Mouse (Mus musculus): ENCODE results near the gene Gm20458.

Gm20458 gene

DNA sequence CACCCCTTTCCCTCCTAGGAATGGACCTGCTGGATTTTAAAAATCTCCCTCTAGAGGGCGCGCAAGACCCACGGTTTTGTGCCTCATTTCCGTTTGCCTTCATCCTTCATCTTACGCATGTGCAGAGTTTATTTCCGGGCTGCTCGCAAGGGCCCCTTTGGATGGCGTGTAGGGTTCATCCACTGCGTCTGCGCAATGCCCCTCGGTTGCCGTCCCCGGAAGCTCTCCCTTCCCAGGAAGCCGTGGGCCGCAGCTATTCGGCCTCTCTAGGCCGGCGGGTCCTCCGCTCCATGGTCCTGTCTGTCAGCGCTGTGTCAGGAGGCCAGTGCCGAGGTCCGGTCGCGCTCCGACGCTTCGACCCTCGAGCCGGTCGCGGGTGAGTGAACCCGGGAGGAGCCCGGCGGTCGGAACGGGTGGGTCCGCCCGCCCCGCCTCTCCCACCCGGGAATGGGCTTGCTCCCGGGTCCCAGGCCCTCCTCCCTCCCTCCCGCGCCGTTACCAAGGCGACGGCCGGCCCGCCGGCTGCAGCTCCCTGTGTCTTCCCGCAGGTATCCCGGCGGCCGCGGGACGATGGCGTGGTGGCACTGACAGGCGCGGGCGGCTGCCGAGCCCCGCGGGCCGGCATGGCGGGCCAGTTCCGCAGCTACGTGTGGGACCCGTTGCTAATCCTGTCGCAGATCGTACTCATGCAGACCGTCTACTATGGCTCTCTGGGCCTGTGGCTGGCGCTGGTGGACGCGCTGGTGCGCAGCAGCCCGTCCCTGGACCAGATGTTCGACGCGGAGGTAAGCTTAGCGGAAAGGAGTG, at the start of gene Gm20458:
TSS of gene Gm20458 (plus strand) at position 223 of the 807 bp plus-strand sequence.
- in situ Hi-C loops (cut with MboI; ENCODE audit: low pct_unique_long_range_greater_than_20kb in 1 of 2, low sequenced_read_pairs in 2 of 2, unreplicated experiment in 1 of 2): no loop called here

DNA sequence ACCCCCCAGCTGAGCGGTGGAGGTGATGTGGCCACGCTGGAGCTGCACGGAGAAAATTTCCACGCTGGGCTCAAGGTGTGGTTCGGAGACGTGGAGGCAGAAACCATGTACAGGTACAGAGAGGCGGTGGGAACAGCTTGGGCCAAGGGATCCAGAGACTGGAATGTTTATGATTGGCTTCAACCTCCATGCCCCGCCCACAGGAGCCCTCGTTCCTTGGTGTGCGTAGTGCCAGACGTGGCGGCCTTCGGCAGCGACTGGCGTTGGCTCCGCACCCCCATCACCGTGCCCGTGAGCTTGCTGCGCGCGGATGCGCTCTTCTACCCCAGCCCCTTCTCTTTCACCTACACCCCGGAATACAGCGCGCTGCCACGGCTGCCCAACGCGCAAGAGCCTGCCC, 46.6 kb upstream of the Gm20458 start:
- in situ Hi-C loops (cut with MboI; ENCODE audit: low pct_unique_long_range_greater_than_20kb in 1 of 2, low sequenced_read_pairs in 2 of 2, unreplicated experiment in 1 of 2): loop anchor here in 1 of 2 experiments (10.0 kb wide), 1 partner anchor 101 kb away; no protein-coding TSS in a partner anchor

DNA sequence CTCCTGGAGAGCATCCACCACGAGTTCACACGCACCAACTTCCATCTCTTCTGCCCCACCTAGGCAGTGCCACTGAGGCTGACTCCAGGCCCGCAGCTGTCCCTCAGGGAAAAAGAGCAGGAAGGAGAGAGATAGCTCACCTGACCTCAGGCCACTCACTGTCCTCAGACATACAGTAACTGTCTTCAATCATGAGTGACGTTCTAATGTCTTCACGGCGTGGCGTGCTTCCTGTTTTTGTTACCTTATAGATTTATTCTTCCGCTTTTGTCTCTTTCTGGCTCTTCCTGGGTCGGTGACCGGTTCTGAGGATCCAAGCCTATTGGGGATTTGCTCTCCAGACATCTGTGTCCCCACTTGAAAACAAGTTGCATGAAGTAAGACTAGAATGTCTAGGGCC, 46.2 kb upstream of the Gm20458 start:
- in situ Hi-C loops (cut with MboI; ENCODE audit: low pct_unique_long_range_greater_than_20kb in 1 of 2, low sequenced_read_pairs in 2 of 2, unreplicated experiment in 1 of 2): loop anchor here in 1 of 2 experiments (10.0 kb wide), 1 partner anchor 100 kb away; no protein-coding TSS in a partner anchor

DNA sequence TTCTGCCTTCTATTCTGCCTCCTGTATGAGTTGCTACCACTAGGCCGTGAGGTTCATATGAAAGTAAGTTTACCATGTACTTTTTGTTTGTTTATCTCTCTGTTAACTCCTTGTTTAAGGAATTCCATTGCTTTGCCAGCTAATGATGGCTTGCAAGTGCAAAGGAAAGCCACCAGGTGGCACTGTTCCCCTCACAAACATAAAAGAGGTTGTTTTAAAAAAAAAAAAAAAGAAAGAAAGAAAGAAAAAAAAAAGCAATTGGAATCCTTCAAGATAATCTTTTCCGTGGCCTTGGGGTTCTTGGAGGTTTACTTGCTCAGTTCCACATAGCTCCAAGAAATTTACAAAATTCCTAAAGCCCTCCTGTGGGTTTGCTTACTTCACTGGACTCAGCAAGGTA, 43.6 kb upstream of the Gm20458 start:
- in situ Hi-C loops (cut with MboI; ENCODE audit: low pct_unique_long_range_greater_than_20kb in 1 of 2, low sequenced_read_pairs in 2 of 2, unreplicated experiment in 1 of 2): loop anchor here (5.0 to 10.0 kb wide), 2 partner anchors 40 to 98 kb away; partner anchors contain the start of gene Sys1 (in 1 of the 2)

DNA sequence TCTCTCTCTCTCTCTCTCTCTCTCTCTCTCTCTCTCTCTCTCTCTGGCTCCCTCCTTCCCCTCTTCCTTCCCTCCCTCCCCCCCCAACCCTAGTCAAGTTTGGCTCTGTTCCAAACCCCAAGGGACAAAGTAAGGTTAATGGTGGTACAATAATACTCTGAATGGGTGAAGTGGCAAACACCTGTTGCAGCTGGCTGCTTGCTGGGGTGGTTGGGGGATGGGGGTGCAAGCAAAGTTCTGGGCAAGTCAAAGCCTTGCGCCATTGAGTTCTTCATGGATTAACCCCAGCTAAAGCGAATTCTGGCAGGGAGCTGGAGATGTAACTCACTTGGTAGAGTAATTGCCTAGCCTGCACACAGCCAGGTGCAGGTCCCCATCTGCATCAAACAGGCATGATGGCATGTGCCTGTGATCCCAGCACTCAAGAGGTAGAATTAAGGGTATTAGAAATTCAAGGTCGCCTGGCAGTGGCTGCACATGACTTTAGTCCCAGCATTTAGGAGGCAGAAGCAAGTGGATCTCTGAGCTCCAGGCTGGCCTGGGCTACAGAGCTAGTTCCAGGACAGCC, 42.4 kb upstream of the Gm20458 start:
- in situ Hi-C loops (cut with MboI; ENCODE audit: low pct_unique_long_range_greater_than_20kb in 1 of 2, low sequenced_read_pairs in 2 of 2, unreplicated experiment in 1 of 2): loop anchor here (5.0 to 10.0 kb wide), 2 partner anchors 39 to 96 kb away; partner anchors contain the start of gene Sys1 (in 1 of the 2)

DNA sequence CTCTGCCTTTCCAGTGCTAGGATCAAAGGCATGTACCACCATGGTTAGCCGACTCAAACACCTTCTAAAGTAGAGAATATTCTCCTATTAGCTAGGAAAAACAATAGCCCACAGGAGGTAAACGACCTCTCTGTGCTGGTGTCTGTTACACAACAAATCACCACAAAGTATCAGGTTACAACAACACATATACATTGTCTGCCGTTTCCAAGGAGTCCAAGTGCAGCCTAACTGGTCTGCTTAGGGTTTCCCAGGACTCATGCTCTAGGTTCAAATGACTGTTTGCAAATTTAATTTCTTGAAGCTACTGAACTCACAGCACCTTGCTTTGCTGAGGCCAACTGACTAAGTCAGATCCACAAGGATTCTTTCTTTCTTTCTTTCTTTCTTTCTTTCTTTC, 41.3 kb upstream of the Gm20458 start:
- in situ Hi-C loops (cut with MboI; ENCODE audit: low pct_unique_long_range_greater_than_20kb in 1 of 2, low sequenced_read_pairs in 2 of 2, unreplicated experiment in 1 of 2): loop anchor here (5.0 to 10.0 kb wide), 2 partner anchors 38 to 95 kb away; partner anchors contain the start of gene Sys1 (in 1 of the 2)

DNA sequence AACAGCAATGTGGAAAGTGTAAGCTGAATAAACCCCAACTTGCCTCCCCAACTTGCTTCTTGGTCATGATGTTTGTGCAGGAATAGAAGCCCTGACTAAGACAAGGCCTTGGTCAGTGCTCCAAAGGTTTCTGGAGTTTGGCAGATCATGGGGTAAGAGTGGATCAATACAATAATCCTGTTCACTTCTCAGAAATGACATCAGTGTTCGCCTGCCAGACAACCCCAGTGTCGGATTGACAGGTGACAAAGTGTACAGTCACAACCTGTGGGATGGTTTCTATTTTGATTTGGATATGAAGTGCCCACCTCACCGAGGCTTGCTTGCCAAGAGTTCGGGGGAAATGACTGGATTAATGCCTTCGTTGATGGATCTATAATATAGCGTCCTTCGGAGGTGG, 39.5 kb upstream of the Gm20458 start:
- in situ Hi-C loops (cut with MboI; ENCODE audit: low pct_unique_long_range_greater_than_20kb in 1 of 2, low sequenced_read_pairs in 2 of 2, unreplicated experiment in 1 of 2): no loop called here

DNA sequence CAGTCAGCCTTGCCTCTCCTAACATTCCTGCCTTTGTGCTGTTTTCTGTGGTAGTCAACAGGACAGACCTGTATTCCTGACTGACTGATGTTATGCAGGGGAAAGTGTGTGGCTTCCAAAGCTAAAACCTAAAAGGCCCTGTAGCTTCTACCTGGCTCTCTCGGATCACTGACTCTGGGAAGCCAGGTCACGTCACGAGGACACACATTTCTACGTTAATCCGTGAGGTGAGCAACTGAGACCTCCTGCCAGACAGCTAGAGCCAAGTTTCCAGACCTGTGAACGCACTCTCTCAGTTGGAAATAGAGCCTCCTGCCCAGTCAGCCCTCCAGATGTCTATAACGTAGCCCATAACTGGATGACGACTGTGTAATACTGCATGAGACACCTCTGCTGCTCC, 38.8 kb upstream of the Gm20458 start:
- in situ Hi-C loops (cut with MboI; ENCODE audit: low pct_unique_long_range_greater_than_20kb in 1 of 2, low sequenced_read_pairs in 2 of 2, unreplicated experiment in 1 of 2): no loop called here

DNA sequence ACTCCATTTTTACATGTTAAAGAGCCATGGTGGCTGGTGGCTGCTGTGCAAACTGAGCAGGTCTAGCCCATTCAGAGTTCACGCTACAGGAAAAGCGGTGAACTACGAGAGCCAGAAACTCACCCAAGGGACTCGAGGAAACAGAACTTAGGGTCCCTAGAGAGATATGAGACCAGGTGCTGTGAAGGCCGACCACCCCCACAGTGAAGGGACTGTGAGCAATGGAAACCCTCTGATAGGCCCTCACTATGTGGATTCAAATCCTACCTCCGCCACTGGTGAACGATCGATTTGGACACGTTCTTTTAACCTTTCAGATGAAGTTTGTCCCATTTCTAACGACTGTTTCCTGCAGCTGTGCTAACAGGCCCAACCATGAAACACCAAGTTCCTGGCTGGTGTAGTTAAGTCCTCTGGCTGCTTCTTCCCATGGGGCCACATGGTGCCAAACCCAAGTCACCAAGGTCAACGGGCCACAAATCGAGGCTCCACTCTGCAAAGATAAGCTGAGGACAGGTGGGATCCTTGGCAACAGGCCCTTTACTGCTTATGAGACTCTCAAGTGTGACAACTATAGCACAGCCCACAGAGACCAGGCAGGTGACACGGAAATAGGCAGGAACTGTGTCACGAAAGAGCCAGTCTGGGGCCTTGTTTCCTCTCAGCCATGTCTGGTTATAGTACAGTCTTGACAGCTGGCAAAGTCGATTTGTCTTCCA, 37.9 kb upstream of the Gm20458 start:
- in situ Hi-C loops (cut with MboI; ENCODE audit: low pct_unique_long_range_greater_than_20kb in 1 of 2, low sequenced_read_pairs in 2 of 2, unreplicated experiment in 1 of 2): no loop called here

DNA sequence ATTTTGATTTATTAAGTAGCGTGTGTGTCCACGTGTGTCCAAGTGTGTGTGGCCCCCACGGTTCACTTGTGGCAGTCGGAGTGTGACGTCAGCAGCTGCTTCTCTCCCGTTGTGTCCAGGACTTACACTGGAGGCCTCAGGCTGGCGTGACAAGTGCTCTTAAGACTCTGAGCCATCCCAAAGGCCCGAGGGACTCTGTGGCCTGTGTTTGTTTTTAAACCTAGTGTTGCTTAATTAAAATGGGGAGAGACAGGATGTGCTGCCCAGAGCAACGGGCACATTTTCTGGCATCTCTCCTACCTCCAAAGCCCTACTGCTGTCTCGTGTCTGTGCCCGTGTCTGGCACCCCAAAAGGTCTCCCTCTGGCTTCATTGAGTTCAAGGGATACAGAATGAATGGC, 37.3 kb upstream of the Gm20458 start:
- in situ Hi-C loops (cut with MboI; ENCODE audit: low pct_unique_long_range_greater_than_20kb in 1 of 2, low sequenced_read_pairs in 2 of 2, unreplicated experiment in 1 of 2): no loop called here

DNA sequence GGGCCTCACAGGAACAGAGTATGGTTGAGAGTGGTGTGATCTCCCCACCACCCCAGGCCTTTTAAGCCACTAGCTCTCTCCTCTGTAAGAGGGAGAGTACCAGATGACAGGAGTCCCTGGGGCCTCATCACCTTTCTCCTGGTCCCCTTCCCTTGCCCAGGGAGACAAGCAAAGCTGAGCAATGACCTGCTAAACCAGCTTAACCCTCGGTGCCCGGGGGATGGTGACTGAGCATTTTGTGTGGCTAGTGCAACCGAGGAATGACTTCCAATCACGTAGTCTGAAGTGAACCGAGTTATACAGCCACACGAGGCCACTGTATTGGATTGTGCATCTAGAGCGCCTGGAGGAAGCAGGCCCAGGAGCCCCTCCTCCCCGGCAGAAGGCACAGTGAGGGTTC, 36.4 kb upstream of the Gm20458 start:
- in situ Hi-C loops (cut with MboI; ENCODE audit: low pct_unique_long_range_greater_than_20kb in 1 of 2, low sequenced_read_pairs in 2 of 2, unreplicated experiment in 1 of 2): no loop called here

DNA sequence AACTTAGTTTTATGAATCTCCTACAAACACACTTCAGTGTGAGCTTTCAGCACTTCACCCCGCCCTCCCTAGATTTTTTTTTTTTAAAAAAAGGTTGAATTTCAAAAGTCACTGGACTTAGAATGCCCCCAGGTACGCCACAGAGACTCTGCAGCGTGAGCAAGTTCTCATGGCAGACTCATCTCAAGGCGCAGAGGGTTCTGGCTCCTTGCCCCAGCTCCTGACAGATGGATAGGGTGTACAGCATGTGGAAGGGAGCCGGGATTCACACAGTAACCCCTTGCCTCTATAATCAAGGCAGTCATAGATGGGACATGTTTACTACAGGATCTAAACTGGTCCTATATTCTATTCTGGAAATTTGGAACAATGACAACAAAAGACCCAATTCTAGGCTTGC, 35.4 kb upstream of the Gm20458 start:
- in situ Hi-C loops (cut with MboI; ENCODE audit: low pct_unique_long_range_greater_than_20kb in 1 of 2, low sequenced_read_pairs in 2 of 2, unreplicated experiment in 1 of 2): no loop called here

DNA sequence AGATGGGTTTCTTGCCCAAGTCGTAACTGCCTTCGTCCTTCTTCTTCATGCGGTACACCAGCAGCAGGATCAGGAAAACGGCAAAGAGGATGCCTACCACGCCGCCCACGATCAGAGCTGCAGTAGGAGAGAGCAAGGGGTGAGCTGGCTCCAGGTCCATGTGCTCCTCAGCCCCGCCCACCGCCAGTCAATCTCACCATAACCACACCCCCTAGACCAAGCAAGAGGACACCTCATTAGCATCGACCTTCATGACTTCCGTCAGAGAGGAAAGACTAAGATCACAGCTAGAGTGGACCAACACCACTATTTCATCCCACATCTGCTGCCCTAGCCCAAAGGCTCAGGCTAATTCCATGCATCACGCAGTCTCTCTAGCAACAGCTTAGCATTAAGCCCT, 34.6 kb upstream of the Gm20458 start:
- in situ Hi-C loops (cut with MboI; ENCODE audit: low pct_unique_long_range_greater_than_20kb in 1 of 2, low sequenced_read_pairs in 2 of 2, unreplicated experiment in 1 of 2): no loop called here

DNA sequence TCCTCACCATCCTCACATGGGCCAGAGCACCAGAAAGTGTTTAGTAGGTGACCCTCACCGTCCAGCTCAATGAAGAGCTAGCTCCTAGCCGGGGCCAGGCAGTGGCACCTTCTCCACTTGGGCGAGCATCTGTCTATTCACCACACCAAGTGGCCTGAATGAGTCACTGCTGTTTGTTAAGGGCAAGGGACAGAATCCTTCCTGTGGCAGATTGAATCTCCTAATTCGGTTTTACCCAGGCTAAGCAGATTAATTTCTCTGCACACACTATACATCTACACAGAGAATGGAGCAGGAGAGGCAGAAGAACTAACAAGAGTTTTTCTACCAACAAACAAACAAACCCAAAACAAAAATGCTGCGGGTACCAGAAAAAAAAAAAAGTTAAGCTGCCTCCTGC, 33.8 kb upstream of the Gm20458 start:
- in situ Hi-C loops (cut with MboI; ENCODE audit: low pct_unique_long_range_greater_than_20kb in 1 of 2, low sequenced_read_pairs in 2 of 2, unreplicated experiment in 1 of 2): no loop called here

DNA sequence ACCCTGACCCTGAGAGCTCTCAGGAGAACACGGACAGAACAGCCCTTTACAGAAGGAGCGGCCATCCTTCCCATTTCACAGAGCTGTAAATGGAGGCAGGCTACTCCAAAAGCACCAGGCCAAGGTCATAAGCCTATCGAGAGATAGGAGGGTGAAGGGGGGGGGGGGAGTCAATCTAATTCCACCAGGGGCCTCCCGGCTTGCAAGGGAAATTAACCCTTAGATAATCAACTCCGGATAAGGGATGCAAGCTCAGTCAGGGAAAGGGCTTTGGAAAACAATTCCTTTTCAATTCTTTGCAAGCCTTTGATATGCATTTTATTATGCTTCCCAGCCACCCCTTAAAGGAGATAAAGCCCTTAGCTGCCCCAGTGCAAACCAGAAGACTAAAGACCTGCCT, 32.3 kb upstream of the Gm20458 start:
- in situ Hi-C loops (cut with MboI; ENCODE audit: low pct_unique_long_range_greater_than_20kb in 1 of 2, low sequenced_read_pairs in 2 of 2, unreplicated experiment in 1 of 2): no loop called here

DNA sequence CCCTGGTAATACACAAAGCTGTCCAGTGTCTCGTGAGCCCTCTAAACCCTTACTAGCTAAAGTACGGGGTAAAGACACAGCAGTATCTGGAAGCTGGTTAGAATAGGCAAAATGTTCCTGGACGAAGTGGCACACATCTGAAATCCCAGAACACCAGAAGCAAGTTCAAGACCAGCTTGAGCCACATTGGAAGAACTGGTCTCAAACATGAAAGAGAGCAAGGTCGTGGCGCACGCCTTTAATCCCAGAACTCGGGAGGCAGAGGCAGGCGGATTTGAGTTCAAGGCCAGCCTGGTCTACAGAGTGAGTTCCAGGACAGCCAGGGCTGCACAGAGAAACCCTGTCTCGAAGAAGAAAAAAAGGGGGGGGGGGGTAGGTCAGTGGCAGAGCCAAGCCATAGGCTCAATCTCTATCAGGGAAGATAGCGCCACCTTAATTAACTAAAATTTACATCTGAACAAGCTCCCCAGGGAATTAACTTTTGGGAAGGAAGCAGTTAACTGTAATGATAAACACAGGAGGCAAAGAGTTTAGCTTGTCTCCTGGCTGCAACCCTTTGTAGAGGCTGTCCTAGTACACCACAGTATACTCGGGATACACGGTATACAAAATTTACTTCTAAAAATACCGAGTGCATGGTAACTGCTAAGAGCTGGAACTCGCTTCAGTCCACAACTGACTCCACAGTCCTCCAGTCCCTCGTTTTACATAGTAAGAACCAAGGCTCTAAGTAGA, 30.7 kb upstream of the Gm20458 start:
- in situ Hi-C loops (cut with MboI; ENCODE audit: low pct_unique_long_range_greater_than_20kb in 1 of 2, low sequenced_read_pairs in 2 of 2, unreplicated experiment in 1 of 2): no loop called here

DNA sequence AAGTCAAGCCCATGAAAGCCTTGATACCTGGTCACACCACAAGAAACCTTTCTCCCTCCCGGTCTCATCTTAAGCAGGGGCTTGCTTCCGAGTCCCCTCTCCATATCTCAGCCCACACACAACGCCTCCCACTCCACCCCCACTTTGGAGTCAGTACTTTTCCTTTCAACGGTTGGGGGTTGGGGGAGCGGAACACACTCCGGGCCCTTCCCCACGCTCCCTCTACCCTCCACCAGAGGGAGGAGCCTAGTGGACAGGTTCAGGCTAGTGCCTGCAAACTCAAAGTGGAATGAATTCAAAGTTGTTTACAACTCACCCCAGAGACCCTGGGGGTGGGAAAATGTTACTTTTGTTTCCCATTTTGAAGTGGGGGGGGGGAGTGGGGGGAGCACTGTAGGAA, 30.1 kb upstream of the Gm20458 start:
- in situ Hi-C loops (cut with MboI; ENCODE audit: low pct_unique_long_range_greater_than_20kb in 1 of 2, low sequenced_read_pairs in 2 of 2, unreplicated experiment in 1 of 2): no loop called here

DNA sequence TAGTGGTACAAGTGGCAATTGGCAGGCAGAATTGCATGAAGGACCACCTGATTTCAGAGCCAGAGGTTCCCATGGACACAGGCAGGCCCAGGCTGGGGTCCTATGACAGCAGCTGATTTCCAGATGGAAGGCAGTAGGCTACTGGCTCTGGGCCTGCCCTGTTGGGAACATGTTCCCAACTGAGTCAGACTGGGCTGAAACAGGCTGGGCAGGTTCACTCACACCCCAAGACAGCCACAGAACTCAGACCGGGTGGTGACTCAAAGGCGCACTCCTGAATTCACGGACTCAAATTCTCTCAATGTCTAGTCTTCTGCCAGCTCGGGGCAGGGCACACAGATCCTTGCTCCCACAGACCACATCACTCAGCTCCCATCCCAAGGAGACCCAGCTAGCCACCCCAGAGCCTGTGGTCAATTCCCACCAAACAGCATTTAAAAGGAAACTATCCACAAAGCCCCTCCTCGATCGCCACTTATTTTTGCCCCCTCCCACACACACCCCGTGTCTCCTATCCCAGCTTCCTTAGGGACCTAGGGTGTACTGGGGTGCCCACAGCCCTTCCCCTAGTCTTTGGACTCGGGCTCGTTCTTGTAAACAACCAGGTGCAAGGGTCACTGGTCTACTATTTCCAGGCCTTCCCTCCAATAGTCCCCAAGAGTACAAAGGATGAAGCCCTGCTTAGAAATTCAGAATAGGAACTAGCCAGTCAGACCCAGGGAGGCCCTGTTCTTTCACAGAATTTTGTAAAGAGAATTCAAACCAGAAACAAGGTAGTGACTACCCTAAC, 28.9 kb upstream of the Gm20458 start:
- in situ Hi-C loops (cut with MboI; ENCODE audit: low pct_unique_long_range_greater_than_20kb in 1 of 2, low sequenced_read_pairs in 2 of 2, unreplicated experiment in 1 of 2): no loop called here

Measured in mouse embryonic stem cell (cell line).